Mouse (Mus musculus): ENCODE results near the gene Lrrc32.

DNA sequence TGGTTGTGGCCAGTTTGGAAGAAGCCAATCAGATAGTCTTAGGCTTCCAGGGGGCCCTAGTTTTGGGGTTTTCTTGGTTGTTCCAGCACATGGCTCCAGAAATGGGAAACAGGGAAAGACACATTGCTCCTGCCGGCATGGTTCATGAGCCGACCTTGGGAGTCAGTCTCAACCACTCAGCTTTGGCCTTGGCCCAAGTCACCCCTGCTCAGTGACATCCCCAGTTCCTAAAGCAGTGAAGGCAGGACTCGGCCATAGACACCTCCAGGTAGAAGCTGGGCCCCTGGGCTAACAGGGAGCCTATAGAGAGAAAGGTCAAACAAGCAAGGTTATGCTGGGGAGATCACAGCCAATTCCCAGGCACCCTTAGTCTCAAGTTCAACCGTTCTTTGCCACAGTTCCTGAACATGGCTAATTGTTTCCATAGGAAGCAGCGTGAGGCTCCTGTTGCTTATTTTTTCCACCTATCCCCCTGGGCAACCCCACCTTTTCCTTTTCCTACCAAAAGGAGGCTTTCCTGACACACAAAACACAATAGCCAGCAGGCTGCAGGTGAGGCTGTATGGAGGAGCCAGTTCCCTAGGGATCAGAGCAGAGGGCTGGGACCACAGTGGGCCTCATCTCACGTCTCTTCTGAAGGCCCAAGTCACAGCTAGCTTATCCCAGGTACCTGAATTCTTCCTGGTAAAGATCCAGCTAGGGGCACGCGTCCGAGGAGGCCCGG lies 34.5 kb upstream of the Lrrc32 start:
- TF ChIP-seq CTCF (IDR thresholded peaks at IDR 0.05; ENCODE audit: control insufficient read depth, insufficient read depth, insufficient read length) (no peak), CEBPB (IDR thresholded peaks at IDR 0.05; ENCODE audit: low read depth) (no peak), MYOG (IDR thresholded peaks at IDR 0.05; ENCODE audit: control insufficient read depth, extremely low read depth, insufficient read length) (no peak), MYOD1 (IDR thresholded peaks at IDR 0.05; ENCODE audit: control insufficient read depth, insufficient read length, low read depth) (no peak)

Data from C2C12 (cell line).